Mouse (Mus musculus) lung, adult 18-20 months (tissue): ENCODE results near the gene Ntf5.
A peak's percentile ranks its signal among the peaks of the same experiment; 100 is the strongest.
"Not testable (repeated sequence)": the region's sequence is repeated elsewhere in the genome, so short reads cannot be mapped to it uniquely, and the experiment has no call there.

Source experiments
- DNase-seq, 2 experiments: peaks; one replicate each; pipeline ENCODE4 v3.0.0; 2022; ENCODE audit warnings: mixed read lengths in 2 of 2

The Ntf5 gene

GRCm38 (mm10) chr7:45437521-45438276 lies 24.2 kb downstream of the Ntf5 start, which contains the start of gene Ruvbl2:
Ruvbl2 (minus strand) TSS chr7:45438096.
- DNase-seq = peak; percentile 44 to 71

GRCm38 (mm10) chr7:45443526-45444420 lies 30.3 kb downstream of the Ntf5 start:
- no peak for DNase-seq

DNA sequence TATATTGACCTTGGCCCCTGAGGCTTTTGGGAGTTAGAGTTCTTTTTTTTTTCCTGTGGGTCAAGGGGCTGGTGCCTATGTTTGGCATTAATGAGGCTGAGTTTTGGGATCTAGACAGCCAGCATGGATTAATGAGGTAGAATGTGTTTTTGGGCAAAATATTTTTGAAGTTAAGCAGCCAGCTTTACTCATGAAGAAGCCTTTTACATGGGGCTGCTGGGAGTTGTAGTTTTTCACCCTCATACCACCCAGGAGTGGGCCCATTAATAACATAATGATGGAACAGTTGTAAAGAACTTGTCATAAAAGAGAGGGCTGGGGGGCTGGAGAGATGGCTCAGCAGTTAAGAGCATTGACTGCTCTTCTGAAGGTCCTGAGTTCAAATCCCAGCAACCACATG lies 33.1 kb downstream of the Ntf5 start:
- DNase-seq = no peak

DNA sequence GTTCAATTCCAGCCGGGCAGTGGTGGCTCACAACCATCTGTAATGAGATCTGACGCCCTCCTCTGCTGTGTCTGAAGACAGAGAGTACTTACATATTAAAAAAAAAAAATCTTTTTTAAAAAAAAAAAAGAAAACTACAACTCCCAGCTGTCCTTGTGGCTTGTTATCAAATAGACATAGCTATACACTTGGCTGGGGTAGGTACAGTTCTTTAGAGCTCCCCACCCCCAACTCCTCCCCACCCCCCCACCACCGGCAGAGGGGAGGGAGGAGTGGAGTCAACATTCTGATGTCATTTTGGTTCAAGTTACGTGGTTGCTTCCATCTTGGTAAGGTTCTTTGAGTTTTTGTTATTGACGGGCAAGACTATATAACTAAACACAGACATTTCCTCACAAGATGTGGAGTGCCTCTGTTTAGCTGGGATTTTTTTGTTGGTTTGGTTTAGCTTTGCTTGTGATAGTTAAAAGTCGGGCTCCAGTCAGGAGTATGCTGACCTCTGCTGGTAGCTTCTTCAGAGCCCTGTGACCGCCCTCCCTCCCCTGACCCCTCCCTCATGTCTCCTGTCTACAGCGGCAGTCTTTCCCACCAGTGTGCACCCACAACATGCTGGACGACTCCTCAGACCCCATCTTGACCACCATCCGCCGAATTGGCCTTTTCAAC lies 34.0 kb downstream of the Ntf5 start:
- peak in 1 of 2 experiments; percentile 36 for DNase-seq

GRCm38 (mm10) chr7:45449974-45450373 lies 36.5 kb downstream of the Ntf5 start:
- no peak for DNase-seq

GRCm38 (mm10) chr7:45451344-45451982 lies 38.0 kb downstream of the Ntf5 start:
- DNase-seq = peak; percentile 75 to 83

DNA sequence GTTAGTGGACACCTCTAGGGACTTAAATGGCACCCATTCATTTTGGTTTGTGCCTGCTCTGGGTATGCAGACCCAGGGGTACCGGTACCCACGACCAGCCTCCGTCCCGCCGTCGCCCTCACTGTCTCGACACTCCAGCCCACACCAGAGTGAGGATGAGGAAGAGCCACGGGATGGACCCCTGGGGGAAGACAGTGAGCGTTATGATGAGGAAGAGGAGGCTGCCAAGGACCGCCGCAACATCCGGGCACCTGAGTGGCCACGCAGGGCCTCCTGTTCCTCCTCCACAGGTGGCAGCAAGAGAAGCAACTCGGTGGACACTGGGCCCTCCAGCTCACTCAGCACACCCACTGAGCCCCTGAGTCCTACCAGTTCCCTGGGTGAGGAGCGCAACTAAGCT lies 41.5 kb downstream of the Ntf5 start:
- DNase-seq = no peak

DNA sequence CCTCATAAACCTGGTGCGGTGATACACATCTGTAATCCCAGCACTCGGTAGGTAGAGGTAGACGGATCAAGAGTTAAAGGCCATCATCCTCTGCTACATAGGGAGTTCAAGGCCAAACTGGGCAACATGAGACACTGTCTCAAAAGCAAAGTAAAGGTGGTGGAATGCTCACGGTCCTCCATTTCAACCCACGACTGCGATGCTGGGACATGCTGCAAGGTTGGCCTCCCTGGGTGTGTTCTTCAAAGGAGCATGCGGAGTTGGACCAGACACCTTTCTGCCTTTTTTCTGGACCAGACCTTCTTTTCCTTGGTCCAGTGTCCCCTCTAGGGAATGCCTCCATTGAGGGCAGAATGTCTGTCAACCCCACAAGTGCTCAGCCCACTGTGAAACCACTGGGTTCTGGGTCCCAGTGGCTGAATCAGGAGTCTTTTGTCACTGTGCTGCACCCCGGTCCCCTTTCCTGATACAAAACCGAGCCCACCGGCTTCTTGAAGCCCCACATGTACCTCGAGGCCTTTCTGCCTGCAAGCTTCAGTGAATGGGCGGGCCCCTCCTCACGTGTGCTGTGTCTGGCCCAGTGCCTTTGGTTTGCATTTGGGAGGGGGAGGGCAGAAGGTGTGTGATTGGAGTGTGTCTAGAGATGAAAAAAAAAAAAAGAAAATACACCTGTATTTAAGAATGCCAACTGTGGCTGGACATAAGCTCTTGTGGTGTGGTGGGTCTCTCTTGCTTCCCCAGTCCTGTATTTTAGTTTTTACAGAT lies 42.6 kb downstream of the Ntf5 start:
- DNase-seq = peak in 1 of 2 experiments; percentile 41

- no peak for DNase-seq
These were observed 43.3 kb downstream of the Ntf5 start for GRCm38 (mm10) chr7:45456721-45457203.

GRCm38 (mm10) chr7:45457204-45458060 lies 43.9 kb downstream of the Ntf5 start:
- DNase-seq = peak; percentile 36 to 40

GRCm38 (mm10) chr7:45458748-45459563 lies 45.5 kb downstream of the Ntf5 start:
- DNase-seq = peak; percentile 75 to 82

- DNase-seq = peak; percentile 99
These were observed 46.2 kb downstream of the Ntf5 start, which contains the start of gene Ftl1 for GRCm38 (mm10) chr7:45459564-45460140. Ftl1 (minus strand) TSS chr7:45459884.

DNA sequence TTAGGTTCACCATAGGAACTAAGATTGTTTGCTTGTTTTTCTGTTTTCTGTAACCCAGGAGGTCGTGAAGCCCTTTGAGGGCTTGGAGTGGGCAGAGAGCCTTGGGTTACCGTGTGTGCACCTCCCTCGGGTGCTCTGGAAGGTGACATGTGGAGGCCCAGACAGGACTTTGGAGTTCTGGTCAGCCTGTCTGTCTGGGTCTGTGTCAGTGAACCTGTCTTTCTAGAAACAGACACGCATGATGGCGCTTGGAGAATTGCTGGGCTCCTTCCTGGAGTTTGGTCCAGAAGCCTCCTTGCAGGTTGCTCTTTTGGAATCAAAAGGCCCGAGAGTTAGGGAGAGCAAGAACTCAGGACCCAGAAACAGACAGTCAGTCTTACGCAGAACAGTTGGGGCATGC lies 46.9 kb downstream of the Ntf5 start:
- no peak for DNase-seq

- DNase-seq = peak; percentile 82 to 85
These were observed 47.4 kb downstream of the Ntf5 start for GRCm38 (mm10) chr7:45460860-45461314.

DNA sequence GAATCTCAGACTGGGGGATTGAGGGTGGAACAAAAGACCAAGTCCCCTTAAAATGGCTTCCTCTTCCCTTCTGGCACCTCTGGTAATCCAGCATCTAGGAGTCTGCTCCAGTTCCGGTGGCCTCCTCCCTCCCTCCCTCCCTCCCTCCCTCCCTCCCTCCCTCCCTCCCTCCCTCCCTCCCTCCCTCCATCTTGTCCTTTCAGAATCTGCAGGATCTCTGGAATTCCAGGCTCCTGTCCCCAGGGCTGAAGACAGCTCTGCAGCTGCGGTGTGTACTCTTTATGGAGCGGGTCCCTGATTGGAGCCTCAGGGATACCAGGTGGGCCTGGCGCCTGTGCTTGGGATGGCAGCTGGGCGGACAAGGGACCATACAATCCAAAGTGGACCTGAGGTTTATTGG lies 47.8 kb downstream of the Ntf5 start:
- no peak for DNase-seq

- DNase-seq = no peak
These were observed 48.3 kb downstream of the Ntf5 start for GRCm38 (mm10) chr7:45461781-45462180.

DNA sequence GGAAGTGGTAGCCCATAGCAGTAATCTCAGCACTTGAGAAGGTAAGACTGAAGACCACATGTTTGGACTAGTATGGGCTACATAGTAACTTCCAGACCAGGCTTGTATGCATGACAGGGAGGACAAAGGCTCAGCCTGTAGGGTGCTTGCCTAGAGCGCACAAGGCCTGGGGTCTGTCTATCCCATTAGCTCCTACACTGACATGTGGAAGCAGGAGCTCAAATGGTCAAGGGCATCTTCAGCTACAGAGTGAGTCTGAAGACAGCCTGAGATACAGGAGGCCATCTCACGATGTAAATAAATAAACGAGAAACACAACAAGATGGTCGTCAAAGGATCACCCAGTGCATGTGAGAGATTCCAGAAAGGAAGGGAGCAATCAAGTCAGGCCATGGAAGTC lies 48.8 kb downstream of the Ntf5 start:
- no peak for DNase-seq

GRCm38 (mm10) chr7:45462868-45463267 lies 49.4 kb downstream of the Ntf5 start:
- not testable (repeated sequence) for DNase-seq
